Mouse (Mus musculus) thymus, adult 2 months (tissue): ENCODE measurements around the gene Ccdc61.

Experiments used
- CTCF ChIP-seq: fragments of 200-500 bp; IDR thresholded peaks from 2 replicates; pipeline ENCODE4 v1.5.1; 2012; ENCODE audit warnings: mild to moderate bottlenecking, control low read depth, low read length, moderate library complexity, borderline replicate concordance; ENCODE audit not compliant: control insufficient read depth, poor library complexity, insufficient read depth; ENCODE audit errors: extremely low read depth
- POLR2A ChIP-seq: fragments of 200-500 bp; IDR thresholded peaks from 2 replicates; pipeline ENCODE4 v1.6.1; 2012; ENCODE audit warnings: mild to moderate bottlenecking, low read length, control low read depth, moderate library complexity; ENCODE audit not compliant: control insufficient read depth, poor library complexity, insufficient read depth; ENCODE audit errors: extremely low read depth

GRCm38 (mm10) chr7:18868491-18868890, 41.7 kb downstream of the Ccdc61 start:
- TF ChIP-seq CTCF (no peak), POLR2A (no peak)
